Mouse (Mus musculus): ENCODE data around the gene Rab4b. TPM values are rescaled to one million over a fixed set of nuclear protein-coding genes. Genes with fewer than 3 reads are reported as not detected.

The Rab4b gene
- total and polyA plus RNA-seq, 2 experiments from 2014 or later = 60.5 to 138 TPM

DNA sequence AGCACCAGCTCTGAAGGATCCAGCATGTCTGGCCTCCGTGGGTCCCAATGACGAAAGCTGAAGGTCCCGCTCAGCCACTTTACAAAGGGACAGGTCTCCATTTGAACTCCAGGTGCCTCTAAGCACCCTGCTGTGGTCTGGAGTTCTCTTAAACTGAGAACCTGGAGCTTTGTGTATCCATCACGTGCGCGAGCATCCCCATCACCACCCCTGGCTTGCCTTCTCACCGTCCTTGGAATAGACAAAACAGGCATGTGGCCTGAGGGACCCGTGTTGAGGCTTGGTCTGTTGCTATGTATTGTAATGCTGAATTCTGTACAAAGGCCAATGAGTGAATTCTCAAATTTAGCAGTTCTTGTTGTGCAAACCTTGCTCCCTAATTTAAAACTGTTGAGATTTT, 20.1 kb upstream of the Rab4b start:
- DNase-seq (ENCODE audit: low spot score) (no peak), ATAC-seq (ENCODE audit: low FRiP score) (no peak)
- peaks cover 17% of the 10 kb centered on the region for H3K36me3 ChIP-seq (ENCODE audit: insufficient read depth, low read length)
- H3K9me3 ChIP-seq (ENCODE audit: low read length) = no peaks in the 10 kb centered on the region
- no peaks in the 10 kb centered on the region for H3K27me3 ChIP-seq (ENCODE audit: insufficient read depth, low read length)
- no peak overlapping the region for H3K27ac ChIP-seq (ENCODE audit: low read depth, low read length)
- TF ChIP-seq CTCF (IDR thresholded peaks at IDR 0.05) = no peak
- 0 out of 2 replicates have a peak, but pooled peaks cover 7% of the 10 kb centered on the region for H3K4me1 ChIP-seq (ENCODE audit: insufficient read depth, low read length)
- 91% methylated on average over 8 of the region's 8 CpGs for WGBS
- H3K9ac ChIP-seq (replicated peaks; ENCODE audit: low read length, poor library complexity, severe bottlenecking) = no peak overlapping the region
- no peak overlapping the region for H3K4me3 ChIP-seq (ENCODE audit: low read depth, low read length)
- no peak overlapping the region for H3K4me2 ChIP-seq (ENCODE audit: low read depth, low read length, poor library complexity, severe bottlenecking)

DNA sequence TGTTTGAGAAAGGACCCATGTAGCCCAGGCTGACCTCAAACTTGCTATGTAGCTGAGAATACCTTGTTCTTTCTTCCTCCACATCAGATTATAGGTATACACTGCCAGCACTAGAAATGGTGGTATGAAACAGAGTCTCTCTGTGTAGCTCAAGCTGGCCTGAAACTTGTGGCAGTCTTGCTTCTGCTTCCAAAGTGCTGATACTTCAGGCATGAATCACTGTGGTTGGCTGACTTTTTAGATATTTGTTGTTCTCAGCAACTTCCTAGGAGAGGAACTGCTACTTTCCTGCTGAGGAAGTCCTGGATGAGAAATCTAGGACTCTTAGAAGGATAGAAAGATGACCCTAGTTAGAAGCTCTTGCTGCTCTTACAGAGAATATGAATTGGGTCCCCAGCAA, 19.7 kb upstream of the Rab4b start:
- ATAC-seq (ENCODE audit: low FRiP score) = no peak
- 0 out of 2 replicates have a peak, but pooled peaks cover 7% of the 10 kb centered on the region for H3K4me1 ChIP-seq (ENCODE audit: insufficient read depth, low read length)

DNA sequence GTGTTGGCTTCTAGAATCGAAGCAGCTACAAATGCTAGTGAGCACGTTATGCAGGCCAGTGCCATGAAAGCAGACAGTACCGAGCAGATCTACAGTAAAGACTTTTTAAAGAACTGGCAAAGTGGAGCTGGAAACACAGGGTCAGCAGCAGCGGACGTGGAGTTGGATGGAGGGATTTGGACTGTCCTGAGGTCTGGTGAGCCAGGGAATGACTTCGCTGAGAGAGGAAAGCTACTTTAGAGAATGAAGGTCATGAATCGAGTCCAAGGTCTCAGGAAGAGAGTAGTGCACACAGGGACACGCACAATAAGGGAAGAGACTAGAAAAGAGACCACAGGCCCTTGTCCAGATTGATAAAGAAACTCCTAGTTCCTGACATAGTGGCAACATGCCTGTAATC, 18.9 kb upstream of the Rab4b start:
- no peak for ATAC-seq (ENCODE audit: low FRiP score)
- WGBS = 94% methylated on average over 8 of the region's 8 CpGs

More for the DNA sequence above, 19.7 kb upstream of the Rab4b start:
- Histone ChIP-seq H3K4me2 (ENCODE audit: low read depth, low read length, poor library complexity, severe bottlenecking) (no peak overlapping the region), H3K4me3 (ENCODE audit: low read depth, low read length) (no peak overlapping the region), H3K9me3 (ENCODE audit: low read length) (no peaks in the 10 kb centered on the region), H3K9ac (replicated peaks; ENCODE audit: low read length, poor library complexity, severe bottlenecking) (no peak overlapping the region), H3K36me3 (ENCODE audit: insufficient read depth, low read length) (peaks cover 17% of the 10 kb centered on the region), H3K27me3 (ENCODE audit: insufficient read depth, low read length) (no peaks in the 10 kb centered on the region), H3K27ac (ENCODE audit: low read depth, low read length) (no peak overlapping the region)
- no peak for TF ChIP-seq CTCF (IDR thresholded peaks at IDR 0.05)
- DNase-seq (ENCODE audit: low spot score) = no peak

GRCm38 (mm10) chr7:27197136-27197535, 18.4 kb upstream of the Rab4b start:
- 93% methylated on average over 3 of the region's 3 CpGs for WGBS
- Histone ChIP-seq H3K4me1 (ENCODE audit: insufficient read depth, low read length) (0 out of 2 replicates have a peak, but pooled peaks cover 7% of the 10 kb centered on the region), H3K4me3 (ENCODE audit: low read depth, low read length) (no peak overlapping the region), H3K36me3 (ENCODE audit: insufficient read depth, low read length) (peaks cover 15% of the 10 kb centered on the region), H3K9ac (replicated peaks; ENCODE audit: low read length, poor library complexity, severe bottlenecking) (no peak overlapping the region), H3K27ac (ENCODE audit: low read depth, low read length) (no peak overlapping the region), H3K27me3 (ENCODE audit: insufficient read depth, low read length) (no peaks in the 10 kb centered on the region), H3K9me3 (ENCODE audit: low read length) (no peaks in the 10 kb centered on the region), H3K4me2 (ENCODE audit: low read depth, low read length, poor library complexity, severe bottlenecking) (no peak overlapping the region; the same call in 1 of the 2 replicates)
- no peak for TF ChIP-seq CTCF (IDR thresholded peaks at IDR 0.05)
- no peak for DNase-seq (ENCODE audit: low spot score)
- ATAC-seq (ENCODE audit: low FRiP score) = no peak

More for the DNA sequence above, 18.9 kb upstream of the Rab4b start:
- no peak for DNase-seq (ENCODE audit: low spot score)
- H3K27me3 ChIP-seq (ENCODE audit: insufficient read depth, low read length) = no peaks in the 10 kb centered on the region
- H3K4me1 ChIP-seq (ENCODE audit: insufficient read depth, low read length) = 0 out of 2 replicates have a peak, but pooled peaks cover 7% of the 10 kb centered on the region
- H3K4me3 ChIP-seq (ENCODE audit: low read depth, low read length) = no peak overlapping the region
- no peak for TF ChIP-seq CTCF (IDR thresholded peaks at IDR 0.05)
- no peak overlapping the region for H3K4me2 ChIP-seq (ENCODE audit: low read depth, low read length, poor library complexity, severe bottlenecking)
- no peak overlapping the region for H3K9ac ChIP-seq (replicated peaks; ENCODE audit: low read length, poor library complexity, severe bottlenecking)
- H3K9me3 ChIP-seq (ENCODE audit: low read length) = no peaks in the 10 kb centered on the region
- no peak overlapping the region for H3K27ac ChIP-seq (ENCODE audit: low read depth, low read length)
- H3K36me3 ChIP-seq (ENCODE audit: insufficient read depth, low read length) = peaks cover 15% of the 10 kb centered on the region

DNA sequence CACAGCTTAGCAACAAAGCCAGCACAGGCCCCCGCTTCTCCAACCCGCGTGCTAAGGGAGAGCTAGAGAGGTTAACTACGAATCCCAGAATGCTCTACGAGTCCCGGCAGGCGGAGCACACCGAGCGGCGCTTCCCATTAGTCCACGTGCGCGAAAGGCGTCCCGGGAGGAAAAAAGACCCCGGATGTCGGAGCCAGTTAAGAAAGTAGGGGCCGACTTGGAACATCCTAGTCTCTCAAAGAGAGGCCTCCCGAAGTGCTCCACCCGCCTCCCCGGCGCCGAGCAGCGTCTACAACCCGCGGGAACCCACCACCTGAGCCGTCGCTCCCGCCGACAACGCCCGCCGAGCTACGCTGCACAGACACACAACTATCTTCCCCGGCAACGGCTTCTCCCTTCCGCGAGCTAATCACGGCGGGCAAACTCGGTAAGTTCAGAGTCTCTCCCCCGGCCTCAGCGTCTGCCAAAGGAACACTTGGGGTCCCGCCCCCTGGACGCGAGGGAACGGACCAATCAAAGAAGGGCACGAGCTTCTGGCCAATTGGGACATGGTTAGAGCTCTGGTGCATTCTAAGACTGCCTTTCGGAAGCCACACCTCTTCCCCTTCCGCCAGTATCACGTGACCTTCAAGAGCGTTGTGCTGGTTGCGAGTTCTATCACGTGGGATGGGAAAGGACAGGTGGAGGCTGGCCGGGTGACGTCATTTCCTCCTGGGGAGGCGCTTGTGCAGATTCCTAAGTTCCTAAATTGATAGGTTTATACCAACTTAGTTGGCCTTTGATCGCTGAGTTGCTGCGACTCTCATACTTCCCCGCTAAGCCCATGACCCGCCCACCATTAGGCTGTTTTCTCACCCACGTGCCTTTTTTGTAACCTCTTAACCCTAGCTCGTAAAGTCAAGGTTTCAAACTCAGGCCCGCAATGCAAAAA, 17.2 kb upstream of the Rab4b start, which contains the start of the genes BC024978 and Snrpa:
BC024978 (plus strand) TSS at position 101 of the 931 bp plus-strand sequence.
Snrpa (minus strand) TSS at position 591 of the 931 bp plus-strand sequence.
- WGBS = under 1% methylated on average over 60 of the region's 64 CpGs
- Histone ChIP-seq H3K9me3 (ENCODE audit: low read length) (no peaks in the 10 kb centered on the region), H3K36me3 (ENCODE audit: insufficient read depth, low read length) (peaks cover 25% of the 10 kb centered on the region), H3K4me2 (ENCODE audit: low read depth, low read length, poor library complexity, severe bottlenecking) (peak within 1 kb of the TSS; percentile 79), H3K27ac (ENCODE audit: low read depth, low read length) (peak within 1 kb of the TSS; percentile 96), H3K27me3 (ENCODE audit: insufficient read depth, low read length) (no peaks in the 10 kb centered on the region), H3K4me3 (ENCODE audit: low read depth, low read length) (peak within 1 kb of the TSS; percentile 78), H3K9ac (replicated peaks; ENCODE audit: low read length, poor library complexity, severe bottlenecking) (peak within 1 kb of the TSS; percentile 88), H3K4me1 (ENCODE audit: insufficient read depth, low read length) (0 out of 2 replicates have a peak, but pooled peaks cover 7% of the 10 kb centered on the region)
- DNase-seq (ENCODE audit: low spot score) = peak; percentile 100
- TF ChIP-seq CTCF (IDR thresholded peaks at IDR 0.05) = peak; percentile 21; the same call in 1 of the 2 replicates
- ATAC-seq (ENCODE audit: low FRiP score) = peak; percentile 98

DNA sequence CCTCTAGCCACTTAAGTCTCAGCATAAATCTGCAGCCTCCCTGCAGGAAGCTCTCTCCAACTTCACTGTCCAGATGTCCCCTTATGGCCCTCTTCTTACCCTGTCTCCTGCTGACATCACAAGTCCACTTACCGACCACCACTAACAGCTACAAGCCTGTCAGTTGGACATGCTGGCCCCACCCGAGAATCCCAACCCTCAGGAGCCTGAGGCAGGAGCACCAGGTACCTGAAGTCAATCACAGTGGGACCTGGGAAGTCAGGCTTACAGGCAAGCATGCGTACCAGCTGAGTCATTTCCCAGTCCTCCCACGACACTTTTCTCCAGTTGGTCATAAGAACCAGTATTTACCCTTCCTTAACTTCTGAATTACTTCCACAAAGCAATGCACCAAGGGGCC, 15.0 kb upstream of the Rab4b start:
- Histone ChIP-seq H3K36me3 (ENCODE audit: insufficient read depth, low read length) (peaks cover 44% of the 10 kb centered on the region), H3K9me3 (ENCODE audit: low read length) (no peaks in the 10 kb centered on the region), H3K27me3 (ENCODE audit: insufficient read depth, low read length) (no peaks in the 10 kb centered on the region), H3K4me2 (ENCODE audit: low read depth, low read length, poor library complexity, severe bottlenecking) (no peak overlapping the region), H3K27ac (ENCODE audit: low read depth, low read length) (no peak overlapping the region), H3K9ac (replicated peaks; ENCODE audit: low read length, poor library complexity, severe bottlenecking) (0 out of 2 replicates have a peak overlapping the region, but pooled peaks have one; percentile 24), H3K4me1 (ENCODE audit: insufficient read depth, low read length) (0 out of 2 replicates have a peak, but pooled peaks cover 7% of the 10 kb centered on the region), H3K4me3 (ENCODE audit: low read depth, low read length) (no peak overlapping the region)
- no peak for TF ChIP-seq CTCF (IDR thresholded peaks at IDR 0.05)
- no peak for DNase-seq (ENCODE audit: low spot score)
- ATAC-seq (ENCODE audit: low FRiP score) = no peak
- 89% methylated on average over 4 of the region's 4 CpGs for WGBS

Data from midbrain, postnatal 0 days (tissue).